Mouse (Mus musculus) monocyte, adult 5-6 weeks (primary cell): ENCODE measurements around the gene Qk. TPM values are rescaled to one million over a fixed set of nuclear protein-coding genes. Genes with fewer than 3 reads are reported as not detected.

ENCODE experiments used
- ATAC-seq: fragments of 153-309, 156-312 bp; replicated peaks from 2 replicates; pipeline ENCODE4 v1.8.0; 2017; ENCODE audit warnings: mild to moderate bottlenecking; ENCODE audit not compliant: low TSS enrichment, insufficient number of reproducible peaks, severe bottlenecking, poor library complexity, low FRiP score
- total RNA-seq: library from RNA; stranded (forward); fragments of 200-1000, 200-491, 200-594 nt; gene quantifications from 3 replicates; pipeline ENCODE4 v1.2.3, GENCODE M21; 2017

Gene Qk
- total RNA-seq: 117 to 144 TPM (median 122 TPM) in 3 replicates

DNA sequence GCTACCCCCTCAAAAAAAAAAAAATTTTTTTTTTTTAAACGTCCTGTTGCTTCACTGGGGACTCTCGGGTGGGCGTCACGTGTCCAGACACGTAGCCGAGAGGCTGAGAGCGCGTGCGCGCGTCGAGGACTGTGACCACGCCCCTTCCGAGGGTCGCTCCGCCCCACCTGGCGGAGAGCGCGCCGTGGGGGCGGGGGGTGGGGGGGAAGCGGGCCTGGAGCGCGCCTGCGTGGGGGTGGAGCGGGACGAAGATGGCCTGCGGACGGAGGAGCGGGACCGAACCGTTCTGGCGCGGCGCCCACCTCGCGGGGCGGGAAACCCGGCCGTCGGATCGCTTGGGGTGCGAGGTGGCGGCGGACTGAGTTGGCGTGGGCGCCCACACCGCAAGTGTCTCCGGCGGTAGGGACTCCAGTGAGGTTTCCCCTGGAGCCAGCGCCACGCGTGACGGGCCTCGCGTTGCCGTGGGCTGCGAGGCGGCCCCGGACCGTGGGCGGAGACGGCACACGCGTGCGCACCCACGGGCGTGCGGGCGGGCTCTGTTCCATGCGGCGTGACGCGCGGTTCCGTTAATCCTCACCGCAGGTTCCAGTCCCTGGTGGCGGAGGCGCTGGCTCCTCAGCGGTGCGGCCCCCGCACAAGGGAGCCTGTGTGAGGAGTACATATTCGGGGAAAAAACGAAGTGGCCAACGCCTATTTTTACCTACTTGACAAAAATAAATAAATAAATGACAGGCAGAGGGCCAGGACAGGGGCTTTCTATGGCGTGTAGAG lies at the start of gene Qk:
Qk (minus strand) TSS at position 170 of the 771 bp plus-strand sequence.
- ATAC-seq: peak; percentile 61

DNA sequence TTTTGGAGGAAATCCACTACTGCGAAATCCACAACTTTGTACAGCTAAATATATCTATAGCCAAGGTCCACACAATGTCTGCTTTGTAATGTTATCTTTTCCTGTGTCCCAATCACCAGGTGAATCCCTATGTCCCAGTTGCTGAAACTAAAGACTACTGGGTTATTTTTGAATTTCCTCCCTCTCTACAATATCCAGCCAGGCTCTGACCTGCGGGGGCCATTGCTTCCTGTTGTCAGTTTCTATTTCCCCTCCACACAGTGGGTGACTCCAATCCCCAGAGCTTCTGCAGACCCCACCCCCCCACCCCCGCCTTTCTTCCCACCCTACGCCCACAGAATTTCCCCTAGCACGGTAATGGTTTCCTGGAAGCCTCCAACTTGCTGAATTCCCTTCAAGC lies 47.4 kb upstream of the Qk start:
- no peak for ATAC-seq

- no peak for ATAC-seq
Measured at GRCm38 (mm10) chr17:10366577-10366976, 46.9 kb upstream of the Qk start.

- no peak for ATAC-seq
Measured at GRCm38 (mm10) chr17:10365501-10366482, 46.1 kb upstream of the Qk start.

GRCm38 (mm10) chr17:10363151-10363550 lies 43.5 kb upstream of the Qk start:
- ATAC-seq: no peak

DNA sequence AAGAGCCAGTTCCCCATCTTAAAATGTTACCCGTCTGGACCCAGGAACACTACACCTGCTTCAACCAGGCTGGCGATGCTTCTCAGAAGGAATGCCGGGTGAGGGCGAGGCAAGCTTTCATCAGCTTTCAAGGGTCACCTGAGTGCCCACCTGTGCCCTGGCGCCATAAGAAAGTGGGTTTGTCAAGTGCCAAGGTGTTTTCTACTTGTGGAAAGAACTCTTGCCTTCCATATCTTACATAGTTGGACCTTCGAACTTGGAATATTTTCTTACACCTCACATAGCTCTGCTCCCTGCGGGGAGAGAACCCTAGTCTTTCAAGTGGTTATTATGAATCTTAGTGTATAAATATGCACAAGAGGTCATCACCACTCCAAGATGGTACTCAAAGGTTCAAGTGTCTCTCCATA lies 42.2 kb upstream of the Qk start:
- no peak for ATAC-seq

- ATAC-seq: no peak
Measured at GRCm38 (mm10) chr17:10360738-10361137, 41.1 kb upstream of the Qk start.

DNA sequence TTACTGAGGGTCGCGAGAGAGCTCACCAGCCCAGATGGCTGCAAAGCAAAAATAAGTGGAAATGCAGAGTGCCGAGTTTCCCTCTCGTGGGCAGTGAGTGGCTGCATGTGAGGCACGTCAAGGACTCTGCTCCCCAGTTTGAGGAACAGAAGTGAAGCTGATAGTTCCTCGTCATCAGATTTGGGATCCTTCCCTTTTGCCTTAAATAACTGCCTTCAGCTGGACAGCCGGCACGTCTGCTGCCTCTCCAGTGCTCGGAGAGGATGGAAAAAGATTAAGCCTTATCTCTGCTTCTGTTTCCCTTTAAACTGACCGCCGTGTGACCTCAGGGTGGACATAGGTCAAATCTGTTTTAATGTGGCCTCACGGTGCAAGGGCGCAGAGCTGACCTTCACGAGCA lies 39.8 kb upstream of the Qk start:
- no peak; the same call in 1 of the 2 replicates for ATAC-seq

DNA sequence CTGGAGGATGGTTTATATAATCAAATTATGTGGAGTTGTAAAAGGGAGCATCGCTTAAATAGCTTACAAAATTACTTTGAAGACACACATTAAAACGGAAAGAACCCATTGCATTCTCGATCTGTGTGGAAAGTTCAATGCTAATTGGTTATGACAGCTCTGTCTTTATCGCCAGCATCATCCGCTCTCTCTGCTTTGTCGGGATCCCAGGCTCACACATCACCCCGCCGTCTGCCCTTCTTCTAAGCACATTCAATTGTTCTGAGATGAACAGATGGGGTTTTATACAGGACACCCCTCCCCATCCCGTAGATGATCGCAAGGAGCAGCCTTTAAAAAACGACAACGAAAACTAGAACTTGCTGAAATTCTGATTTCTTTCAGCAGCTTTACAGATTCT lies 37.7 kb upstream of the Qk start:
- ATAC-seq: no peak

GRCm38 (mm10) chr17:10356294-10356693 lies 36.6 kb upstream of the Qk start:
- ATAC-seq: no peak

DNA sequence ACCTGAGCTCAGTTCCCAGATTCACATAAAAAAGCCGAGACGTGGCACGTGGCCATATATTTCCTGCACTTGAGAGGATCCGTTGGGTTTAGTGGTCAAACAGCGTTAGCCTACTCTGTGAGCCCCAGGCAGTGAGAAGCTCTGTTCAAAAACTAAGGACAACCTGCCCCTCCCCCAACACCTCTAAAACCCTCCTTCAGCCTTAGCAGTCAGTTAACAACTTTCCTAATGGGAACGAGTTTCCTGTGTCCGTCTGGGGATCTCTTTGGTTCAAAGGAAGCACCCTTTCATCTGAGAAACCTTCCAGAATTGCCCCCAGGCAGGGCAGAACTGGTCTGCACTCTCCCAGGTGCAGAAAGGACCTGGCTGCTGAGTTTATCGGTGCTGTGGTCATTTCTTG lies 36.1 kb upstream of the Qk start:
- no peak for ATAC-seq

DNA sequence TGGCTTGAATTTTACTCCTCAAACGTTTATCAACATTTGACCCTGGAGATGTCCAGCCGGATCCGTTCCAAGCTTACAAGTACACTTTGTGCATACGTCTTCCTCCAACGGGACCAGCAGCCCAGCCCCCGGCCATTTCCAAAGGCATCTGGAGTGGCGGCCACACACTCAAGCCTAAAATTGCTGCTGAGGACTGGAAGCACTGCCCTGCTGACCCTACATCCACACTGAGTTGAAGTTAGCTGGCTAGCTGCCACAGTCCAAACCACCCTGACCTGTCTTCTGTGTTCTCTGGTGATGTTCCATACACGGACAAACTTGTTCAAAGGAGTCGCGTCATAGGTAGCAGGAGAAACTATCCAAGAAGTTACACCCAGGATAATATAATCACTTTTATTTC lies 18.6 kb upstream of the Qk start:
- ATAC-seq: no peak

DNA sequence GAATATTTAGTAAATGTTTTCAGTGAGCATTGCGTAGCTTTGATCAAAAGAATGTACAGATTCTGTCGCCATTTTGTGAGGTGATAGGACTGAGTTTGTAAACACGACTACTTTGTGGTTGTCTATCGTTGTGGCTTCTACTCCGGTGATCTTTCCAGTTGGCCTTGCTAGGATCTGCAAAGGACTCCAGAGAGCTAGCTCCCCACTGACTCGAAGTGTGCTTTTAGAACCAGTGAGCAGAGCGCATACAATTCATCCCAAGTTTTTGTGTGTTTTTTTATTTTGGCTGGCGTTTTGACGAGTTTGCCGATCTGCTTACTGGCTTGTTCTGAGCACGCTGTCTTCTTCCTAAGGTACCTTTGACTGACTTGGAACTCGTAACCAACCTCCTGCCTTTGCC lies 16.9 kb upstream of the Qk start:
- ATAC-seq: no peak

DNA sequence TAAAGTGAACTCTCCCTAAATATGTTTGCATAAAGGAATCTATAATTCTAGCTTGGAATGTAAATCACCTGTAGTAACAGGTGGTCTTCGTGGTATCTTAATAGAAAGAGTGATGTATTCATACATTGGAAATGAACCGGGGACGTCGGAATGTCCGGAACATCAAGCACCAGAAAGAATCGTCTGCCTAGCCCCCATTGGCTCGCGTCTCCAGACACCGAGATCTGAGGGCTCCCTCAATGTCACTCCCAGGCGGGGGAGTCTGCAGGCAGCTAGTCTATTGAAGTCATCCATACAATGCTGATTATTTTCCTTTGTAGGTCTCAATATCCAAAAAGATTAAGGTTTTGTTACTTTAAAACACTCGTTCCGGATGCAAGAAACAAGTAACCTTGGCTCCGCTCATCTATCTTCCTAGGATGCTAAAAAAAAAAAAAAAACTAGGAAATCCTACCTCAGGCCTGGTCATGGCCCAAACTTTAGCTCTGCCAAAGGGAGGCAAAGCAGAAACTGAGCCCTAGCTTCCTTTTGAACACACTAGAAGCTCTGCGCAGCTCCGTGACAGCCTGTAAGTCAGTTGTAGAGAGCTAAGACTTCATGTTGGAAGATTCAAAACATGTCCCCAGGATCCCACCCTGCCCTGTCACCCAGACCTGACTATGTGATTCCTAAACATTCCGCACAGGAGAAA lies 16.3 kb upstream of the Qk start:
- no peak for ATAC-seq

DNA sequence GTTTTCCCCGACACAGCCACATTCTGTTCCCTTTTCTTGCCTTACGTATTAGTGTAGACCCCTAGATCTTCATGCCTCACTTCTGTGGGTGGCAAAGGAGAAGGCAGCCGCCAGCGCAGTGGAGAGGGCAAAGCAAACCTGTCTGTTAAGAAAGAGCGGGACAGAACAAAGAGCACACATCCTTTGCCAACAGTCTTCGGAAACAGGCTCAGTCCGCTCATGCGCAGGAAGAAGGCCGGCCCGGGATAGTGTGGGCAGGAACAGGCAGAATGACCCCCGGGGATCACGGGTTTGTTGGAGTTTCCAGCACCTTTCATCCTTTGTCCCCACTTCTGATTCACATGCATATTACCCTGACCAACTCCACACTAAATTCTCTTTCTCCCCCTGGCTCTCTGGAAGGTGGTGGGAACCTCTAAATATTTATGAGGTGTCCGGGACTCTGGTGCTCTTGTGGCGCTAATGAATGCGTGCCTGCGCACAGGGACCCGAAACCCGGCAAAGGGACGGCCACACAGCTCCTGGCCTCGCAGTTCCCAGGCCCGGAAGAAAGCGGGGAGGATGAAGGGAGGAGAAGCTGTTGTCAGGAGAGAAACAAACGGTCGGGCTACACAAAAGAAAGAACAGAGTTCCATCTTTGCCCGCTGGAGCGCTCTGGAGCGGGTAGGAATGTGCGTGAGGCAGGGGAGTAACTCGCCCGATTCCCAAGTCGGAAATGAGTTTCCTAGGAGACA lies 15.5 kb upstream of the Qk start:
- ATAC-seq: no peak

DNA sequence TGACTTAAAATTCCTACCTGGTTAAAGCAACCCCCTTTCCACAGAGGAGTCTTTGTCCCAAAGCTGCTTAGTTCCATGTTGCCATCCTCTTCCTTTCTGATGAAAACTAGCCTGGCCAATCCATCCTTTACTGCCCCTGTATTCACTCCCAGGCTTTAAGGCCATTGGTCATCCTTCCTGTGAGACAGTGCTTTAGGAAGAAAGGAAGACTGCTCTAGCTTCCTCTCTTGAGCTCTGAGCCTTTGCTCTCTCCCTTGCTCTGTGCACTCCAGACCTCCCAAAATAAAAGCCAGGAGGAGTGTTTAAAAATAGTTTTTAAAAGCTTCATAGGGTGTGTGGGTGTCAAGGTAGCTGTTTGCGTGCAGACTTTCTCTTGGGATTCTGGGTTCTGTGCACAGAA lies 14.8 kb upstream of the Qk start:
- ATAC-seq: no peak

- no peak for ATAC-seq
Measured at GRCm38 (mm10) chr17:10333321-10333720, 13.7 kb upstream of the Qk start.

- ATAC-seq: no peak
Measured at GRCm38 (mm10) chr17:10332127-10332526, 12.5 kb upstream of the Qk start.

GRCm38 (mm10) chr17:10329461-10329860 lies 9.8 kb upstream of the Qk start:
- ATAC-seq: no peak
